In genomic region chr7:101443093-101443492, GRCm38 (mm10) we compare ENCODE assay signal across 21 mouse cellular contexts. TPM values are rescaled to one million over a fixed set of nuclear protein-coding genes. Genes with fewer than 3 reads are reported as not detected.
DNase-seq lines count a peak whose midpoint lies in the region; ATAC-seq and TF ChIP-seq lines count a peak whose summit lies in the region.
"Had no signal": no experiment of that assay in that cellular context is flagged by ENCODE, and none has a peak within 500 bp of the region (broad histone marks: within the 10 kb centered on the region; RNA-seq: fewer than 3 reads in every experiment).

No protein-coding gene starts in this region.

- H3K4me3 ChIP-seq in forebrain, embryonic 16.5 days (replicated peaks; ENCODE audit: low read length): no peak overlapping the region
- H3K4me3 ChIP-seq in forebrain, embryonic 14.5 days (ENCODE audit: low read depth, low read length): no peak overlapping the region
- no peak overlapping the region for H3K4me3 ChIP-seq in hindbrain, embryonic 14.5 days (replicated peaks; ENCODE audit: low read length)
- no peak overlapping the region for H3K4me3 ChIP-seq in hindbrain, embryonic 16.5 days (ENCODE audit: low read length)
- no peak overlapping the region for H3K4me3 ChIP-seq in neural tube, embryonic 13.5 days
- H3K4me3 ChIP-seq in midbrain, postnatal 0 days (ENCODE audit: low read depth, low read length): no peak overlapping the region
- H3K4me3 ChIP-seq: embryonic facial prominence, embryonic 12.5 days; heart, embryonic 13.5 days had no signal

- WGBS in forebrain, embryonic 16.5 days: 65% methylated on average over 10 of the region's 10 CpGs
- WGBS in forebrain, embryonic 14.5 days: 60% methylated on average over 10 of the region's 10 CpGs
- 64% methylated on average over 10 of the region's 10 CpGs for WGBS in hindbrain, embryonic 14.5 days
- 52% methylated on average over 10 of the region's 10 CpGs for WGBS in hindbrain, embryonic 16.5 days
- WGBS in neural tube, embryonic 13.5 days: 71% methylated on average over 10 of the region's 10 CpGs
- WGBS in midbrain, postnatal 0 days: 59% methylated on average over 10 of the region's 10 CpGs

- no peaks in the 10 kb centered on the region for H3K27me3 ChIP-seq in forebrain, embryonic 16.5 days (replicated peaks; ENCODE audit: control insufficient read depth, insufficient read depth, low read length)
- no peaks in the 10 kb centered on the region for H3K27me3 ChIP-seq in forebrain, embryonic 14.5 days (replicated peaks; ENCODE audit: control insufficient read depth, insufficient read depth, low read length)
- no peaks in the 10 kb centered on the region for H3K27me3 ChIP-seq in hindbrain, embryonic 14.5 days (ENCODE audit: control insufficient read depth, insufficient read depth, low read length)
- no peaks in the 10 kb centered on the region for H3K27me3 ChIP-seq in hindbrain, embryonic 16.5 days (replicated peaks; ENCODE audit: control insufficient read depth, insufficient read depth, low read length)
- H3K27me3 ChIP-seq in neural tube, embryonic 13.5 days: no peaks in the 10 kb centered on the region
- H3K27me3 ChIP-seq in midbrain, postnatal 0 days (ENCODE audit: insufficient read depth, low read length): no peaks in the 10 kb centered on the region

- H3K4me1 ChIP-seq in forebrain, embryonic 16.5 days (replicated peaks; ENCODE audit: control insufficient read depth, insufficient read depth, low read length): no peaks in the 10 kb centered on the region; the same call in 1 of the 2 replicates
- no peaks in the 10 kb centered on the region for H3K4me1 ChIP-seq in forebrain, embryonic 14.5 days (ENCODE audit: control insufficient read depth, insufficient read depth, low read length)
- peaks cover 6% of the 10 kb centered on the region for H3K4me1 ChIP-seq in hindbrain, embryonic 14.5 days (replicated peaks; ENCODE audit: control insufficient read depth, insufficient read depth, low read length)
- H3K4me1 ChIP-seq in hindbrain, embryonic 16.5 days (ENCODE audit: control insufficient read depth, insufficient read depth, low read depth, low read length): 0 out of 2 replicates have a peak, but pooled peaks cover 3% of the 10 kb centered on the region
- peaks cover 24% of the 10 kb centered on the region for H3K4me1 ChIP-seq in neural tube, embryonic 13.5 days (replicated peaks)
- H3K4me1 ChIP-seq in midbrain, postnatal 0 days (ENCODE audit: insufficient read depth, low read length): no peaks in the 10 kb centered on the region; the same call in 1 of the 2 replicates
- H3K4me1 ChIP-seq: embryonic facial prominence, embryonic 12.5 days; heart, embryonic 13.5 days had no signal

- TF ChIP-seq CTCF in midbrain, postnatal 0 days (IDR thresholded peaks at IDR 0.05): no peak

- no peak overlapping the region for H3K9ac ChIP-seq in forebrain, embryonic 16.5 days (replicated peaks; ENCODE audit: low read depth, low read length)
- H3K9ac ChIP-seq in forebrain, embryonic 14.5 days (ENCODE audit: low read length): no peak overlapping the region
- no peak overlapping the region for H3K9ac ChIP-seq in hindbrain, embryonic 14.5 days
- H3K9ac ChIP-seq in hindbrain, embryonic 16.5 days (ENCODE audit: low read depth, low read length): no peak overlapping the region
- H3K9ac ChIP-seq in neural tube, embryonic 13.5 days: no peak overlapping the region
- H3K9ac ChIP-seq in midbrain, postnatal 0 days (replicated peaks; ENCODE audit: low read length, poor library complexity, severe bottlenecking): 0 out of 2 replicates have a peak overlapping the region, but pooled peaks have one; percentile 0
- H3K9ac ChIP-seq: embryonic facial prominence, embryonic 12.5 days; heart, embryonic 13.5 days had no signal

- ATAC-seq in forebrain, embryonic 16.5 days: peak; percentile 42; the same call in 1 of the 2 replicates
- ATAC-seq in forebrain, embryonic 14.5 days: no peak
- ATAC-seq in hindbrain, embryonic 14.5 days (ENCODE audit: low FRiP score): no peak
- no peak for ATAC-seq in hindbrain, embryonic 16.5 days
- ATAC-seq in neural tube, embryonic 13.5 days (ENCODE audit: low read depth): no peak
- peak; percentile 45; the same call in 1 of the 2 replicates for ATAC-seq in midbrain, postnatal 0 days (ENCODE audit: low FRiP score)
- ATAC-seq: intestine, embryonic 16.5 days had no signal

- H3K36me3 ChIP-seq in forebrain, embryonic 16.5 days (ENCODE audit: control insufficient read depth, insufficient read depth): no peaks in the 10 kb centered on the region
- H3K36me3 ChIP-seq in forebrain, embryonic 14.5 days (ENCODE audit: control insufficient read depth, insufficient read depth, low read length): no peaks in the 10 kb centered on the region
- H3K36me3 ChIP-seq in hindbrain, embryonic 14.5 days (replicated peaks; ENCODE audit: control insufficient read depth, insufficient read depth): no peaks in the 10 kb centered on the region
- no peaks in the 10 kb centered on the region for H3K36me3 ChIP-seq in hindbrain, embryonic 16.5 days (ENCODE audit: control insufficient read depth, insufficient read depth, low read length)
- no peaks in the 10 kb centered on the region for H3K36me3 ChIP-seq in neural tube, embryonic 13.5 days
- H3K36me3 ChIP-seq in midbrain, postnatal 0 days (ENCODE audit: insufficient read depth, low read length): no peaks in the 10 kb centered on the region
- H3K36me3 ChIP-seq: embryonic facial prominence, embryonic 12.5 days; heart, embryonic 13.5 days had no signal

- H3K4me2 ChIP-seq in forebrain, embryonic 16.5 days (ENCODE audit: low read length): no peak overlapping the region
- H3K4me2 ChIP-seq in forebrain, embryonic 14.5 days (ENCODE audit: low read length): no peak overlapping the region
- H3K4me2 ChIP-seq in hindbrain, embryonic 14.5 days (replicated peaks): no peak overlapping the region
- no peak overlapping the region for H3K4me2 ChIP-seq in hindbrain, embryonic 16.5 days (ENCODE audit: low read length)
- H3K4me2 ChIP-seq in neural tube, embryonic 13.5 days: no peak overlapping the region
- no peak overlapping the region for H3K4me2 ChIP-seq in midbrain, postnatal 0 days (ENCODE audit: low read depth, low read length, poor library complexity, severe bottlenecking)
- H3K4me2 ChIP-seq: embryonic facial prominence, embryonic 12.5 days; heart, embryonic 13.5 days had no signal

- no peak overlapping the region for H3K27ac ChIP-seq in forebrain, embryonic 16.5 days (ENCODE audit: low read length)
- H3K27ac ChIP-seq in forebrain, embryonic 14.5 days (ENCODE audit: low read depth, low read length): no peak overlapping the region; the same call in 1 of the 2 replicates
- H3K27ac ChIP-seq in hindbrain, embryonic 14.5 days: peak overlapping the region; percentile 24; the same call in 1 of the 2 replicates
- no peak overlapping the region for H3K27ac ChIP-seq in hindbrain, embryonic 16.5 days (ENCODE audit: low read depth, low read length)
- peak overlapping the region; percentile 10; the same call in 1 of the 2 replicates for H3K27ac ChIP-seq in neural tube, embryonic 13.5 days (replicated peaks)
- peak overlapping the region; percentile 40; the same call in 1 of the 2 replicates for H3K27ac ChIP-seq in midbrain, postnatal 0 days (ENCODE audit: low read depth, low read length)
- H3K27ac ChIP-seq: embryonic facial prominence, embryonic 12.5 days; heart, embryonic 13.5 days had no signal

- H3K9me3 ChIP-seq in forebrain, embryonic 16.5 days (ENCODE audit: control insufficient read depth, low read length): no peaks in the 10 kb centered on the region
- H3K9me3 ChIP-seq in forebrain, embryonic 14.5 days (replicated peaks; ENCODE audit: control insufficient read depth, low read length): no peaks in the 10 kb centered on the region
- no peaks in the 10 kb centered on the region for H3K9me3 ChIP-seq in hindbrain, embryonic 14.5 days (ENCODE audit: control insufficient read depth, low read length)
- H3K9me3 ChIP-seq in hindbrain, embryonic 16.5 days (ENCODE audit: control insufficient read depth, low read length): no peaks in the 10 kb centered on the region
- H3K9me3 ChIP-seq in neural tube, embryonic 13.5 days: no peaks in the 10 kb centered on the region
- no peaks in the 10 kb centered on the region for H3K9me3 ChIP-seq in midbrain, postnatal 0 days (ENCODE audit: low read length)
- H3K9me3 ChIP-seq: embryonic facial prominence, embryonic 12.5 days; heart, embryonic 13.5 days had no signal

- DNase-seq in forebrain, embryonic 14.5 days (ENCODE audit: low spot score): no peak
- DNase-seq in hindbrain, embryonic 14.5 days (ENCODE audit: low spot score): no peak
- no peak for DNase-seq in neural tube, embryonic 10.5 days (ENCODE audit: extremely low spot score, low spot score)
- peak; percentile 46 for DNase-seq in midbrain, postnatal 0 days (ENCODE audit: low spot score)
- no peak for DNase-seq in c-Kit-positive CD71-positive TER-119-positive erythroid progenitor cells, embryonic 14.5 days (ENCODE audit: low spot score)
- DNase-seq: adrenal gland, adult 8-10 months; adrenal gland, postnatal 36 days; cerebellum, adult 11 months; cerebellum, adult 8-10 months; cerebellum, postnatal 14 days; embryo, embryonic 11 days; gastrocnemius, postnatal 36 days; heart, adult 11 months; heart, postnatal 36 days; kidney, adult 2 months had no signal

RNA-seq across cellular contexts. Expression of gene Pde2a, which starts 21.6 kb away (rescaled TPM):
- 55.9 and 58.6 TPM in 2 replicates for polyA plus RNA-seq in forebrain, embryonic 16.5 days (2015; fragmentation: Nextera tagmentation; extraction: Ambion mirVana)
- polyA plus RNA-seq in forebrain, embryonic 14.5 days (2014; fragmentation: Nextera tagmentation; extraction: Ambion mirVana): 27.0 and 34.7 TPM in 2 replicates
- 25.9 and 26.6 TPM in 2 replicates for polyA plus RNA-seq in hindbrain, embryonic 14.5 days (2014; fragmentation: Nextera tagmentation; extraction: Ambion mirVana)
- polyA plus RNA-seq in hindbrain, embryonic 16.5 days (2015; fragmentation: Nextera tagmentation; extraction: Ambion mirVana): 33.5 and 41.6 TPM in 2 replicates
- 43.6 TPM in 2 replicates for polyA plus RNA-seq in neural tube, embryonic 13.5 days (2015; fragmentation: Nextera tagmentation; extraction: Ambion mirVana)
- 49.6 and 53.9 TPM in 2 replicates for total RNA-seq in midbrain, postnatal 0 days (2014; rRNA removed)
- 31.4 and 33.8 TPM in 2 replicates for polyA plus RNA-seq in midbrain, postnatal 0 days (2015; fragmentation: Nextera tagmentation; extraction: Ambion mirVana)

RNA-seq across cellular contexts. Expression of gene Gm45837, which starts 32.4 kb away (rescaled TPM):
- polyA plus RNA-seq in forebrain, embryonic 16.5 days (2015; fragmentation: Nextera tagmentation; extraction: Ambion mirVana): not detected in 2 replicates
- not detected in 2 replicates for polyA plus RNA-seq in forebrain, embryonic 14.5 days (2014; fragmentation: Nextera tagmentation; extraction: Ambion mirVana)
- 1.3 TPM in 1 of 2 replicates, not detected in the other for polyA plus RNA-seq in hindbrain, embryonic 14.5 days (2014; fragmentation: Nextera tagmentation; extraction: Ambion mirVana)
- 0.61 TPM in 1 of 2 replicates, not detected in the other for polyA plus RNA-seq in hindbrain, embryonic 16.5 days (2015; fragmentation: Nextera tagmentation; extraction: Ambion mirVana)
- not detected in 2 replicates for polyA plus RNA-seq in neural tube, embryonic 13.5 days (2015; fragmentation: Nextera tagmentation; extraction: Ambion mirVana)
- not detected in 2 replicates for total RNA-seq in midbrain, postnatal 0 days (2014; rRNA removed)
- 0.71 TPM in 1 of 2 replicates, not detected in the other for polyA plus RNA-seq in midbrain, postnatal 0 days (2015; fragmentation: Nextera tagmentation; extraction: Ambion mirVana)
- total RNA-seq: heart, postnatal 36 days had no signal
- polyA plus RNA-seq: embryonic facial prominence, embryonic 12.5 days; heart, embryonic 13.5 days; intestine, embryonic 16.5 days; kidney, adult 2 months had no signal

Comparison
In these comparisons a context has a peak if more than half of its experiments do, and no peak if none do; other contexts are left out.
1. ATAC-seq: peak in forebrain, embryonic 16.5 days (single experiment) and midbrain, postnatal 0 days (single experiment); none in forebrain, embryonic 14.5 days (single experiment), hindbrain, embryonic 14.5 days (single experiment), hindbrain, embryonic 16.5 days (single experiment) and neural tube, embryonic 13.5 days (single experiment).
2. H3K27ac ChIP-seq: peak in hindbrain, embryonic 14.5 days (single experiment), neural tube, embryonic 13.5 days (single experiment) and midbrain, postnatal 0 days (single experiment); none in forebrain, embryonic 16.5 days (single experiment), forebrain, embryonic 14.5 days (single experiment) and hindbrain, embryonic 16.5 days (single experiment).